Mouse (Mus musculus): ENCODE data around the gene Bbs7.

The Bbs7 gene

DNA sequence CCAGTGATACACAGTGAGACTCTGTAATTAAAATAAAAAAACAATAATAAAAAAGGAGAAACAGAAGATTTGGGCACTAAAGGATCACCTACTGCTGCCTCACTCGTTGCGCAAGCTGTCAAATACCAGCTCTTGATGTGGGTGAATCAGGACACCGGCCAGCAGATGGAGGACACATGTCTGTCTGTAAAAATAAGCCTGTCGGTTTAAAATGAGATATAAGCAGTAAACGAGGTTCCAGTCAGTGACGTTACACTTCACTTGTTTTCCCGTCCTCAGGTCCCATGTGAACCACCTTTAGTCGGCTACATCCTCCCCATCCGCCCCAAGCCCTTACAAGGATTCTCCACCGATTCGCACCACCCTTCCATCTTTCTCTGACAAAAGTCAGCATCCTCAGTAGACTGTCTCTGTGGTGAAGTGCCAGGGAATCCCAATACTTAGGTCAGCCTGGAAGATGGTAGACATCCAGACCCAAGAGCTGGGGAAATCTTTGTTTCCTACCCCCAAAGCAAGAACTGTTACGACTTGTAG is 61.4 kb downstream of the Bbs7 start:
- in situ Hi-C loops (cut with MseI, MboI), result no loop called here

DNA sequence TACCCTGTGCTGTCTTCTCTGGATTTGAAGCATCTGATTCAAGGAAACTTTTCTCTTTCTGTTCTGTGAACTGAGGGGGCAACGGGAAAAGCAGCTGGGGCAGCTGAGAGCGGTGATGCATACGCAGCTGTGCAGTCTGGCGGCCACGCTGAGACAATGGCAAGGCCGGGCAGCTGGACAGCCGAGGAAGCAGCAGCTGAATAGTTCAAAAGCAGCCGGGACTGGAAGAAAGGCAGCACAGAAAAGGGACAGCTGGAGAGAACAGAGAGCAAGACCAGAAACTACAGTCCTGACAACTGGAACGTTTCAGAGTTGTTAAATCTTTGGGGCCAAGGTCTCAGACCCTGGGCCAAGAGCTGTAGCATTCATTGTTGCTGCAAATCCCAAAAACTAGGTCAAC is 61.9 kb downstream of the Bbs7 start:
- in situ Hi-C loops (cut with MseI, MboI), result no loop called here

DNA sequence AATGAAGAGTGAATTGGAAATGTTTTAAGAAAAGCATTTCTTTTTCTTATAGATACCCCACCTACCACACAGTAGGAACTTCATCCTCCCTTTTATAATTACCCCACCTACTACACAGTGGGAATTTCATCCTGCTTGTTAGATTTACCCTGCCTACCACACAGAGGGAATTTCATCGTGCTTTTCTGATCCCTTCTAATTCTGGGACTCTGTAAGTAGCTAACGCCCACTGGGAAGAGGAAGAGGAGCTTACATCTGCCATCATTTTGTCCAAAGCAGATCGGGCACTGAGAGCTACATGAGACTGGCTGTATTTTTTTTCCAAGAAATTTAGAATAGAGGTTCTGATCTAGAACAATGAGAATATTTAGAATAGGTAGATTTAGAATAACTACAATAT is 68.3 kb downstream of the Bbs7 start:
- in situ Hi-C loops (cut with MseI, MboI), result no loop called here

DNA sequence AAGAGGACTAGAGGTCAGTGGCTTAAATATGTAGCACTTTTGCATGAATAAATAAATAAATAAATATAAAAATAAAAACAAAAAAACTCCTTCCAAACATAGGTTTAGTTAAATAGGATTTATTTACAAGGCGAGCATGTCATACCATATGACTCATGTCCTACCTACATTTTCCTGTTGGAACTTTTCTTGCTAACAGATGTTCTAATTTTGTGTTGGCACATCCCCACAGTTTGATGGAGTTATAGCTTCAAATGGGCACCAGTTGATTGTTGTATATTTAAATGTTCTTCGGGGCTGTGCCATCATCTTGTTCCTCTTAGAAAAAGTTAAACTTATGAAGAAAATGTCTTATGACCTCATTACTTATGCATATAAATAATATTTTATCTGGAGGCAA is 71.9 kb downstream of the Bbs7 start:
- in situ Hi-C loops (cut with MseI, MboI), result no loop called here

DNA sequence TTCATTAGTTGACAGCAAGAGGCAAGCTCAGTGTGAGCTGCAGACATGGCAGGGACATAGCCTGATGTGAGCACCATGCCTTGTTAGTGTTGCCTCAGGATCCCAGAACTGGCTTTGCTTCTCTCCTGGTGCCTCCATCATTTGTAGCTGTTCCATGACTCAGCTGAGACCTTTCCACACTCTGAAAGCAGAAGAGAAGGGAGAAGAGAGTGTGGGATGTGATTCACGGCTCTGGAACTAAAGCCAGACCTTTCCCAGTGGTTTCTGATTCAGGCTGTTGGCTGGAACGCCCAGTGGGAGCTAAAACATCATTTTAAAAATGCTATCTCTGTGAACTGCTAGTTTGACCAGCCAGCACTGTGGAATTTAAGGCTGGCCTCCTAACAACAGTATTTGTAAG is 72.5 kb downstream of the Bbs7 start:
- in situ Hi-C loops (cut with MseI, MboI), result no loop called here

DNA sequence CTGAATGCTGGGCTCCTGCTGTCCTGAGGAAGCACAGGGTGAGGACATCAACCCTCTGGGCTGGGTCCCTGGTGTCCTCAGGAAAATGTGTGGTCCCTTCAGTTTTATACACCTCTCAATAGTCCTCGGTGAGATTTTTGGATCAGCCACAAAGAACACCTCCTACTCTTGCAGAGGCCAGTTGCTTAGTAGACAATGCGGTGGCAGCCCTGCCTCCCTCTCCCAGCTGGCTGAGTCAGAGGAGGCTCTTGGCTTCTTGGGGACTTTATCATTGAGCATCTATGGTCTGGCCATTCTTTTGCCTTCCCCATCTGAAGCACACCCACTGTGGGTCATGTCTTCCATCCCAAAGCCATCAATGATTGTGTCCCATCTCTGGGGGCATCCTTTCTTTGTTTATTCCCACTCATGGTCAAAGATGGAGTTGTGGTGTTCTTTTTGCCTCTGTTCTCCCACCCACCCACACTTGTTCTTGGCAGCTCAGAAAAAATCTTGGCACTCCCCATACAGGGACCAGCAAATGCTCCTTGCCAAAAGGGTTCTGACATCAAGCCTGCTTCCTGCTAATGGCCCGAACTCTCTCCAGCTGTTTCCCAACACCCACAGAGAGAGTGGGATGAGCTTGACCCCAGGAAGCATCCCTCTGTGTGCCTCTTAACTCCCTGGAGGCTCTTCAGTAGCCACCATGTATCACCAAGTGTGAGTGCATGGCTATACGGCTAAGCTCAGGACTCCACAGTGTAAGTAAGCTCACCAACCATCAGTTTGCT is 75.4 kb downstream of the Bbs7 start:
- in situ Hi-C loops (cut with MseI, MboI), result no loop called here

DNA sequence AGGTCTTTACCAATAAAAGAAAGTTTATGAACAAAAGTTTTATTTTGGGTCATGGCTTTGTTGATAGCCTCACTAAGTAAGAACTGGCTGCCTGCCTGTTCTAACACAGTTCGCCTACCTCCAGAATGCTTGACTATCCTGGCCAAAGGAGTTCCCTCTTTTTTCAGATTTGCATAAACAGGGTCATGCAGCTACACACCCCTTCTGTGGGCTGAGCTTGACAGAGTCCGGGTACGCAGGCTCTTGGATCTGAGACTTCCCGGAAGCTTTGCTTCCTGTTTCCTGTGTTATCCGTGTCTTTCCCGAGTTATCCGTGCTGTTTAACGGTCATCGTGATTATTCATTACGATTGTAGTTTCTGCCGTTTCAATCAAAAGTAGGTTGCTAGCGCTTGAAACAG is 77.2 kb downstream of the Bbs7 start:
- in situ Hi-C loops (cut with MseI, MboI), result no loop called here

DNA sequence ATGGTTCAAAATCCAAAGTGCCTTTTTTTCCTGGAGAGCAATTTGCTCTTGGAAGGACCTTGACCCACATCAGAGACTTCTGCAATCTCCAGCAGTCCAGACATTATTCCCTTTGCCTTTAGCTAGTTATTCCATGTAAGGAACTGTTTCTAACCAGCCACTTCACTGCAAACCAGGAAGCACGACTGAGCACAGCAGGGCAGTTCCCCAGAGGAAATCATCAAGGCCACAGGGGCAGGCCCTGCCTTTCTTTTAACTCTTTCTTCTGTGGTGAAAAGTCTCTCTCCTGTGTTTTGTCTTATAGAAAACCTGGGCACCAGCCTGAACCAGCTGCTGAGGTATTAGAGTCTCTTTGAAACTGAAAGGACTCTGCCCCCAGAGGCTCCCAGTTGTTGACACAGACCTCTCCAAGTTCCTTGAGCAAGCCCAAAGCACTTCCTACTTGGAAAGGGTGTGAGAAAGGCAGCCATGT is 80.0 kb downstream of the Bbs7 start:
- in situ Hi-C loops (cut with MseI, MboI), result no loop called here

DNA sequence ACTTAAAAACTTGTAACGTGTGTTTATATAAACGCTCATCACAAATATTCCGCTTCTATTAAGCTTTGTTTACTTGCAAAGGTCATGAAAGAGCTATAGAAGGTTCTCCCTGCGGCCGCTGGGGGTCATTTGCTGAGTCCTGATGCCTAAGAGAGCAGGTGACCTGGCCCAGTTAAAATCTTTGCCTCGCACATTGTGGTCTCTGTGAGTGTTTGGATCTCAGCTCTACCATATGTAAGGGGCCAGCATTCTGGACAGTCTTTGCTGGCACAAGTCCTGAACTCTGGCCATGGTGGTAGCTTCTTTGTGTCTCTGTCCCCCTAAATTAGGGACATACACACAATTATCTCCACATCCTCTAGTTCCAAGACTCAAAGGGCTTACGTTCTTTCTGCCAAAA is 80.5 kb downstream of the Bbs7 start:
- in situ Hi-C loops (cut with MseI, MboI), result no loop called here

DNA sequence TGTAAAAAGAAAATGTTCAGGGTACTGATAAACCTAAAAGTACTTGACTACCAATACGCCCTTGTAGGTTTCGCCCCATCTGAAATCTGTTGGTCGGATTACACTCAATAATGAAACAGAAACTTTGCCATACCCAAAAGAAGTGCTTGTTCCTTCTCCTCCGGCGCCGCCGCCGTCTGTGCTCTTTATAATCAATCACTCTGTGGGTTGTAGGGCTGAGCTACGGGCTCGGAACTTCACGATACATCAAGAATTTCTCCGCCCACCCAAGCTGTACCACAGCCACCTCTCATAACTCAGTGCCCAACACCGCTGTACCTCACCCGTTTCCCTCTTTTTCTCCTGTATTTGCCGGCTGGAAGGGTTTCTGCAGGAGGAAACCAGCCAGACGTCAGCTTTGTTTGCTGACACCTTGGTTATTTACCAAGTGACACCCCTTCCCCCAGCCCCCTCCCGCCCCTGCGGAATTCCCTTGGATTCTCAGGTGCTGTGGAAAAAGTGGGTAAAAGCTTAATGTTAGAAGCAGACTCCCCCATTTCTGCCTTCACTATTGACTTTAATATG is 81.2 kb downstream of the Bbs7 start:
- in situ Hi-C loops (cut with MseI, MboI), result no loop called here

DNA sequence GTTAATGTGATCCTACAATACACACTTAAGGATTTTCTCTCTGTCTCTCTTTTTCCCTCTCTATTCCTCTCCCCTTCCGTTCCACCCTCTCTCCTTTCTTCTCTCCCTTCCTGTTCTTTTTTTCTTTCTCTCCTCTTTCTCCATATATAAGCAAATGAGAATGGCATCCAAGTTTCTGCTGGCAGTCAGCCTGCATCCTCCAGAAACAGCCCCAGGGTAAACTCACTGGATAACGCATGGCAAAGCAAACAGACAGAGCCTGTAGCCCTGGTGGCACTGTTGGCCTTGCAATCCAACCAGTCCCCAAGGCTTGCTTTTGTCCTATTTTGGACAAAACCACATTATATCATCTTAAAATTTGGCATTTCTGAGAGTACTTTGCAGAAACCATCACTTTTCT is 82.0 kb downstream of the Bbs7 start:
- in situ Hi-C loops (cut with MseI, MboI), result no loop called here

DNA sequence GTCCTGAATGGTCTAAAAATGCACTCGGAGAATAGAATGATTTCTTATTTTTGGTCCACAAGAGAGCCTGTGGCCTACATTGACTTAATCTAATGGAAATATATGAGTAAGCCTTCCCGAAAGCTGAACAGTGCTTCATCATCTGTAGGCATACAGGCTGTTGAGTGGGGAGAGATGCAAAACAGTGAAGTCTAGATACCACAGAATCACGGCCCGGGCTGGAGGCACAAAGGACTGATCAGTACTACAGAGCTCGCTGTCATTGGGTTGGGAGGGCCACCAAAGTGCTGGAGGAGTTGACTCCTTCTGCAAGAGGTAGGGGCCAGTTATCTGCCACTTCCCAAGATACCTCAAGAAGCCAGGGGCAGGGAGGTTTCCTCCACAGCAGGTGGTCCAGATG is 82.5 kb downstream of the Bbs7 start:
- in situ Hi-C loops (cut with MseI, MboI), result no loop called here

DNA sequence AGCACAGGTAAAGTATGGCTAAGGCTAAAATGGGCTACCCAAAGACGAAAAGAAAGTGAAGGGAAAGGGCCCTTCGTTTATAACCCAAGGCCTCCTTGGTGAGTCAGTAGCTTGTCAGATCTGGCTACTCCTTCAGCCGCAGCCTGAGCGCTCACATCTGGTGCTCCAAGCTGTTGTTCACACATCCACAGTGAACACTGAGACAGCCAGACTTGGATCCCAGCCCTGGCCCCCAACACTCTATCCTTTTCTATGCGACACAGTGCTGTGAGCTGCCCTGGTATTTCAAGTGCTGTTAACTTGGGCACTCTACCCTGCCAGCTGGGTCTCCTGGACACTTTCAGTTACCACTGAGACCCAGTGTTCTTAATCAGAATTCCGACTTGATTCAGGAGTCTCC is 82.9 kb downstream of the Bbs7 start:
- in situ Hi-C loops (cut with MseI, MboI), result no loop called here

DNA sequence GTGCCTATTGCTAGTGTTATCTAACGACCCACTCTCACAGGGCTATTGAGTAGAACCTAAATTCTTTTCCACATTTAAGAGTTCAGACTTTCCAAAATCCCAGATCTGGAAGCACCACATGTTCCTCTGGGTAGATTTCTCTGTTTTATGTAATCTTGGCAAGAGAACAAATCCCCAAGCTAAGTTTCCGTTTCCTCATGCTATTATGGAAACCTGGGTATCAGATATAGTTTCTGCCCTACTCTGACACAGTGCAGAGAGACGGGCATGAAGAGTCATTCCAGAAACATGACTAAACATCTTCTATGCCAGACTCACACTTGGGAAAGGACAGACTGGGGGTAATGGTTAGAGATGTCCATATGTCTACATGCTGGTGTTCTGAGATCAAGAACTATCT is 88.8 kb downstream of the Bbs7 start:
- in situ Hi-C loops (cut with MseI, MboI), result no loop called here
